22 mouse cellular contexts compared by ENCODE assay signal in genomic region chr9:60543422-60544015, GRCm38 (mm10). TPM values are rescaled to one million over a fixed set of nuclear protein-coding genes. Genes with fewer than 3 reads are reported as not detected.
DNase-seq lines count a peak whose midpoint lies in the region; ATAC-seq and TF ChIP-seq lines count a peak whose summit lies in the region.
"Had no signal": no experiment of that assay in that cellular context is flagged by ENCODE, and none has a peak within 500 bp of the region (broad histone marks: within the 10 kb centered on the region; RNA-seq: fewer than 3 reads in every experiment).

No protein-coding gene starts in this region.

- no peaks in the 10 kb centered on the region for H3K27me3 ChIP-seq in heart, adult 2 months (ENCODE audit: control insufficient read depth, insufficient read depth, low read length)
- H3K27me3 ChIP-seq in embryonic facial prominence, embryonic 10.5 days (replicated peaks; ENCODE audit: low read depth, poor library complexity, severe bottlenecking) = no peaks in the 10 kb centered on the region
- H3K27me3 ChIP-seq: embryonic facial prominence, embryonic 13.5 days; forebrain, embryonic 12.5 days; intestine, embryonic 15.5 days; midbrain, embryonic 12.5 days; Patski had no signal

- no peak overlapping the region for H3K9ac ChIP-seq in heart, adult 2 months (ENCODE audit: low read depth, low read length)
- H3K9ac ChIP-seq: embryonic facial prominence, embryonic 13.5 days; forebrain, embryonic 12.5 days; intestine, embryonic 15.5 days; midbrain, embryonic 12.5 days had no signal

- H3K4me3 ChIP-seq in heart, adult 2 months = no peak overlapping the region
- H3K4me3 ChIP-seq in embryonic facial prominence, embryonic 10.5 days = no peak overlapping the region
- H3K4me3 ChIP-seq: embryonic facial prominence, embryonic 13.5 days; erythroblast, embryonic 14.5 days; forebrain, embryonic 12.5 days; gastrocnemius, adult 2 months; intestine, embryonic 15.5 days; midbrain, embryonic 12.5 days had no signal

- H3K4me1 ChIP-seq in heart, adult 2 months (ENCODE audit: control insufficient read depth, insufficient read depth, low read length) = peaks cover 3% of the 10 kb centered on the region; the same call in 1 of the 2 replicates
- peaks cover 2% of the 10 kb centered on the region; the same call in 1 of the 2 replicates for H3K4me1 ChIP-seq in embryonic facial prominence, embryonic 10.5 days
- H3K4me1 ChIP-seq: forebrain, embryonic 12.5 days; midbrain, embryonic 12.5 days had no signal

- H3K27ac ChIP-seq in heart, adult 2 months = no peak overlapping the region
- H3K27ac ChIP-seq in embryonic facial prominence, embryonic 10.5 days (replicated peaks) = peak overlapping the region; percentile 30; the same call in 1 of the 2 replicates
- H3K27ac ChIP-seq: embryonic facial prominence, embryonic 13.5 days; forebrain, embryonic 12.5 days; gastrocnemius, adult 2 months; intestine, embryonic 15.5 days; midbrain, embryonic 12.5 days had no signal

- intact Hi-C loops in heart, adult 2 months (cut with DNase I) = no loop called here

- TF ChIP-seq EP300 in heart, adult 2 months (IDR thresholded peaks at IDR 0.05; ENCODE audit: insufficient read depth, low read depth, low read length) = no peak

- no peaks in the 10 kb centered on the region for H3K9me3 ChIP-seq in embryonic facial prominence, embryonic 10.5 days
- H3K9me3 ChIP-seq: embryonic facial prominence, embryonic 13.5 days; forebrain, embryonic 12.5 days; intestine, embryonic 15.5 days; midbrain, embryonic 12.5 days had no signal

- WGBS in heart, adult 2 months = 73% methylated on average over 7 of the region's 7 CpGs
- WGBS in embryonic facial prominence, embryonic 10.5 days = 76% methylated on average over 7 of the region's 7 CpGs

- no peak for TF ChIP-seq CTCF in heart, adult 2 months (IDR thresholded peaks at IDR 0.05)

- TF ChIP-seq POLR2A in heart, adult 2 months (IDR thresholded peaks at IDR 0.05; ENCODE audit: insufficient read depth, low read depth, low read length) = no peak

- H3K36me3 ChIP-seq in heart, adult 2 months (ENCODE audit: control insufficient read depth, insufficient read depth, low read length) = peaks cover 4% of the 10 kb centered on the region; the same call in 1 of the 2 replicates
- H3K36me3 ChIP-seq in embryonic facial prominence, embryonic 10.5 days (replicated peaks) = no peaks in the 10 kb centered on the region
- H3K36me3 ChIP-seq: embryonic facial prominence, embryonic 13.5 days; forebrain, embryonic 12.5 days; intestine, embryonic 15.5 days; midbrain, embryonic 12.5 days had no signal

- no peak for ATAC-seq in monocyte, adult 5-6 weeks (replicated peaks; ENCODE audit: insufficient number of reproducible peaks, low FRiP score, low TSS enrichment, poor library complexity, severe bottlenecking)
- ATAC-seq: activated CD4-positive, CD25-positive, alpha-beta regulatory T cell, adult 4 months; CD4-positive, CD25-positive, alpha-beta regulatory T cell, adult 4 months; hindbrain, embryonic 16.5 days; intestine, embryonic 15.5 days; Patski had no signal

- no peaks in the 10 kb centered on the region; the same call in 1 of the 2 replicates for H3K79me2 ChIP-seq in heart, adult 2 months (replicated peaks; ENCODE audit: control insufficient read depth, insufficient read depth, low read length)

- peak; percentile 85 for DNase-seq in heart, adult 11 months
- DNase-seq in heart, adult 2 months = no peak
- peak; percentile 78 for DNase-seq in ES-CJ7 (ENCODE audit: low read depth, low spot score)
- DNase-seq in embryonic facial prominence, embryonic 10.5 days (ENCODE audit: low spot score) = no peak
- peak; percentile 23 to 36 for DNase-seq in lung, postnatal 4 days
- DNase-seq in kidney, postnatal 36 days = no peak
- DNase-seq: adrenal gland, adult 8-10 months; cerebellum, adult 18-20 months; cerebellum, postnatal 36 days; gastrocnemius, adult 2 months; kidney, adult 8-10 months; layer of hippocampus, adult 9-11 months had no signal

RNA-seq across cellular contexts. Expression of gene Thsd4, which starts 21.7 kb away (rescaled TPM):
- 1 to 10 TPM; 4.3 to 5.2 TPM for total RNA-seq in heart, adult 2 months (2021)
- 3.5 and 5.8 TPM in 2 replicates for polyA plus RNA-seq in heart, adult 2 months (2012; rRNA removed)
- polyA plus RNA-seq in embryonic facial prominence, embryonic 10.5 days (2016; fragmentation: Nextera tagmentation; extraction: Ambion mirVana) = 4.2 and 5.7 TPM in 2 replicates
- total RNA-seq in monocyte, adult 5-6 weeks (2017) = 0.21 TPM in 1 of 3 replicates, not detected in the others
- polyA plus RNA-seq: activated CD4-positive, CD25-positive, alpha-beta regulatory T cell, adult 4 months; CD4-positive, CD25-positive, alpha-beta regulatory T cell, adult 4 months had no signal

Comparison
In these comparisons a context has a peak if more than half of its experiments do, and no peak if none do; other contexts are left out.
1. DNase-seq: peak in heart, adult 11 months (single experiment), ES-CJ7 (single experiment) and lung, postnatal 4 days (2 of 2); none in heart, adult 2 months (0 of 2), embryonic facial prominence, embryonic 10.5 days (single experiment) and kidney, postnatal 36 days (0 of 2).